Mouse (Mus musculus): ENCODE measurements around the gene Nr4a2.

Gene Nr4a2

GRCm38 (mm10) chr2:57123991-57124840, at the start of gene Nr4a2:
TSS of gene Nr4a2 (minus strand) at chr2:57124003.
- peak; percentile 91 for DNase-seq (ENCODE audit: low spot score)

GRCm38 (mm10) chr2:57165416-57165815, 41.6 kb upstream of the Nr4a2 start:
- no peak for DNase-seq (ENCODE audit: low spot score)

- DNase-seq (ENCODE audit: low spot score), result no peak
Observed at GRCm38 (mm10) chr2:57156814-57157213, 33.0 kb upstream of the Nr4a2 start.

GRCm38 (mm10) chr2:57149796-57150195, 26.0 kb upstream of the Nr4a2 start:
- no peak for DNase-seq (ENCODE audit: low spot score)

- DNase-seq (ENCODE audit: low spot score), result no peak
Observed at GRCm38 (mm10) chr2:57148231-57148630, 24.4 kb upstream of the Nr4a2 start.

- DNase-seq (ENCODE audit: low spot score), result no peak
Observed at GRCm38 (mm10) chr2:57145646-57146421, 22.0 kb upstream of the Nr4a2 start.

GRCm38 (mm10) chr2:57138594-57138993, 14.8 kb upstream of the Nr4a2 start:
- DNase-seq (ENCODE audit: low spot score), result no peak

- DNase-seq (ENCODE audit: low spot score), result no peak
Observed at GRCm38 (mm10) chr2:57127461-57127860, 3.7 kb upstream of the Nr4a2 start.

GRCm38 (mm10) chr2:57125891-57126290, 2.1 kb upstream of the Nr4a2 start:
- DNase-seq (ENCODE audit: low spot score), result no peak

- peak; percentile 59 for DNase-seq (ENCODE audit: low spot score)
Observed at GRCm38 (mm10) chr2:57122986-57123980, 520 bp downstream of the Nr4a2 start.

- no peak for DNase-seq (ENCODE audit: low spot score)
Observed at GRCm38 (mm10) chr2:57121110-57121509, 2.7 kb downstream of the Nr4a2 start.

- peak; percentile 64 for DNase-seq (ENCODE audit: low spot score)
Observed at GRCm38 (mm10) chr2:57117201-57117951, 6.4 kb downstream of the Nr4a2 start.

GRCm38 (mm10) chr2:57116366-57117200, 7.2 kb downstream of the Nr4a2 start:
- DNase-seq (ENCODE audit: low spot score), result peak; percentile 82

- DNase-seq (ENCODE audit: low spot score), result peak; percentile 65
Observed at GRCm38 (mm10) chr2:57115864-57116365, 7.9 kb downstream of the Nr4a2 start.

GRCm38 (mm10) chr2:57115181-57115863, 8.5 kb downstream of the Nr4a2 start:
- no peak for DNase-seq (ENCODE audit: low spot score)

- DNase-seq (ENCODE audit: low spot score), result peak; percentile 60
Observed at GRCm38 (mm10) chr2:57114211-57115151, 9.3 kb downstream of the Nr4a2 start.

- DNase-seq (ENCODE audit: low spot score), result no peak
Observed at GRCm38 (mm10) chr2:57113431-57113830, 10.4 kb downstream of the Nr4a2 start.

- no peak for DNase-seq (ENCODE audit: low spot score)
Observed at GRCm38 (mm10) chr2:57112949-57113348, 10.9 kb downstream of the Nr4a2 start.
